Mouse (Mus musculus): ENCODE measurements around the gene Dhx37.

- TF ChIP-seq POLR2A (IDR thresholded peaks at IDR 0.05; ENCODE audit: borderline replicate concordance, insufficient read depth, low read length) (no peak), CTCF (IDR thresholded peaks at IDR 0.05; ENCODE audit: borderline replicate concordance, insufficient read depth, low read depth, low read length) (no peak)
Observed at GRCm38 (mm10) chr5:125404903-125405545, 28.9 kb downstream of the Dhx37 start.

Data from cerebellum, adult 2 months (tissue).